Mouse (Mus musculus): Measurements from ENCODE around the gene Pdia5.

Pdia5 gene

GRCm38 (mm10) chr16:35484105-35484504 lies 6.6 kb downstream of the Pdia5 start:
- no peak for DNase-seq

DNA sequence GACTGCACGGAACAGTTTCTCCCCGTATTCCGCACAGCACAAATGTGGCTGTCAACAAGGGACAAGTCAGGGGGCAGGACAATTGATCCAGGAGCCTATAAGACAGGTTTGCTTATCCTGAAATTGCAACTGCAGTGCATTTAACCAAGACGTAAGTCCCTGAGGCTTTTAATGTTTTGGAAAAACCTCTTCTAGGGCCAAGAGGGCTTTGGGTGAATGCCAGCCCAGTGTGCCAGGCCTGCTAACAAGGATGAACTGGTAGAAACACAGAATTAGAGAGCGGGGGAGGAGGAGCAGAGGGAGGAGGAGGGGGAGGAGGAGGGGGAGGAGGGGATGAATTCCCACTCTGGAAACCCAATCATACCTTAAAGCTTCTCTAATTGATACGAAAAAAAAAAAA lies 11.4 kb downstream of the Pdia5 start:
- DNase-seq, result no peak

- DNase-seq, result no peak
These were observed 13.4 kb downstream of the Pdia5 start for GRCm38 (mm10) chr16:35477273-35477672.

GRCm38 (mm10) chr16:35472569-35473275 lies 18.0 kb downstream of the Pdia5 start:
- no peak for DNase-seq

DNA sequence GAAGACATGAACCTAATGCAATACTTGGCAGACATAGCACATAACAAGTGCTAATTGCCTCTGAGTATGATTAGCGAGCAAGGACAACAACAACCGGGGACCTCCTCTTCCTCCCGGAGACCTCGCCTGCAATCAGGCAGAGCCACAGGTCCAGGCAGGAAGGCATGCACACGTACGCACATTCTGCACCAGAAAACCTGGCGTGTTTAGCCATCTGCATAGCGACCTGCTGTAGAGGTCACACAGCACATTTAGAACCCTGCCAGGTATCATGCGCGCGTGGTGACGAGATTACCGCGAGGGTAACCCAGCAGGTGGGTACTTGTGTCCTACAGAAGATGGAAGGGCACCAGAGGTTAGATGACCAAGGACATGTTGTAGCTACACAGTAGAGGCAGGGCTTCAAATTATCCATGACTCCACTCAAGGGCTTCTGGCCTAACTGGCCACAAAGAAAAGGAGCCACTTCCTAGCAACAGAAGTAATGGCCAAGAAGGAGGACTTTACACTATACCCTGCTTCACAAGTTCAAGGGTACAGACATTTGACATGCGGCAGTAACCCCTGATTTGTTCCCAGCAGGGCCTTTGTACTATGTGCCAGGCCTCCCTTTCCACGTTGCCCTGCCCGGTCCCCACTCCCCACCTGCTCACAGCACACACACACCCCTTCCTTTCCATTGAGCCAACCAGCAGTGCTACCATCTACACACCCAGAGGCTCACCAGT lies 18.7 kb downstream of the Pdia5 start:
- no peak for DNase-seq

GRCm38 (mm10) chr16:35470983-35471382 lies 19.7 kb downstream of the Pdia5 start:
- no peak for DNase-seq

GRCm38 (mm10) chr16:35470096-35470495 lies 20.6 kb downstream of the Pdia5 start:
- DNase-seq, result no peak

DNA sequence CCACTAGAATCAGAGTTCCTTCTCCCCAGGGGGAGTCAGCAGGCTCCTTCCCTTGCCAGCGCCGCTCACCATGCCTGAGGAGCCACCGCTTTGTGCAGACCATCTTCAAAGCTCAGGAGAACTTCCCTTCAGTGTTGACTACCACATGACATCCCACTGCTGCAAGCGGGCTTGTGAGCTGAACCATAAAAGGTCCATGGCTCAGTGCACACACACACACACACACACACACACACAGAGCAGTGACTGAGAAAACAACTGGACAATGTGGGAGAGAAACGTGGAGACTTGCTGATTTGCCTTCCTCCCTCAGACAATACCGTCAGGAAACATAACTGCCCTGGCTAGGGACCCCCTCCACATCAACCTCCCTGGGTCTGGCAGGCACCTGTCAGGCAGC lies 21.7 kb downstream of the Pdia5 start:
- no peak for DNase-seq

DNA sequence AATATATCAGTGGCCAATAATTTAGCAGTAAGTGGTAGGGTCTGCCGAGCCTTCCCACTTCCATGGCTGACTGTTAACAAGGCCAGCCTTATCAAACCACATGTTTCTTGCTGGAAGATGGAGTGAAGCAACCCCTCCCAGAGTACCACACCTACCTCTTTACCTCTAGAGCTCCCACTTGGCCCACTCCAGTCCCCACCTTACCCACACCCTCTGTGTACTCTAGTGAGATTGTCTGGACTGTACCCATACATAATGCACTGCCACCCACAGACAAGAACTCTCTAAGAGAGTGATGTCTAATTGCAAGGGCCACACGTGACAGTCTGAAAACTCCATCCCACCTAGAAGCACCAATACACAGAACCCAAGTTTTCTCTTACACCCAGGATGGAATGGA lies 23.6 kb downstream of the Pdia5 start:
- no peak for DNase-seq

DNA sequence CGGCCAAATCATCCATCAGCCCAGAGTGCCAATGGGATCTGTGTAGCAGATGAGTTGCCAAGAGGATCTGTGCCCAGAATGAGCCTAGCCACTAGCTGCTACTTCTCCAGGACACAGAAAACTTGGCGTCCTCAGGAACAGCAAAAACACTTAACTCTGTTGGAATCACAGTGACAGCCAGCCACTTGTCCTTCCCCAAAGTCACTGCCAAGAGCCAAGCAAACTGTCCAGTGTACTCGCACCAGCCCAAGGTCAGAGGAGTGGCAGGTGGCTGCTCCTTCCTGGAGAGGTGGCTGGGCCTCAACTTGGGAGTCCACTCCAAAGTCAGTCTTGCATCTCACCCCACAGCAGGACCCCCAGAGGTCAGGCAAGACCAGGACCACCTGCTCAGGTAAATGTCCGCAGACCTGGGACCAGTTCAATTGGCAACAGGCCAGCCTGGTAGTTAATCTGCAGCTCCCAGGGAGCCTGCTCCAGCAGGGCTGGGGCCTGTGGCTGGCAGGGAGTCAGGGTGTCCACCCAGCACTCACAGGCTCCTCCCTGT lies 24.8 kb downstream of the Pdia5 start:
- no peak for DNase-seq

- DNase-seq, result no peak
These were observed 25.9 kb downstream of the Pdia5 start for GRCm38 (mm10) chr16:35464686-35465308.

GRCm38 (mm10) chr16:35463708-35464107 lies 27.0 kb downstream of the Pdia5 start:
- no peak for DNase-seq

- no peak for DNase-seq
These were observed 27.7 kb downstream of the Pdia5 start for GRCm38 (mm10) chr16:35462955-35463354.

DNA sequence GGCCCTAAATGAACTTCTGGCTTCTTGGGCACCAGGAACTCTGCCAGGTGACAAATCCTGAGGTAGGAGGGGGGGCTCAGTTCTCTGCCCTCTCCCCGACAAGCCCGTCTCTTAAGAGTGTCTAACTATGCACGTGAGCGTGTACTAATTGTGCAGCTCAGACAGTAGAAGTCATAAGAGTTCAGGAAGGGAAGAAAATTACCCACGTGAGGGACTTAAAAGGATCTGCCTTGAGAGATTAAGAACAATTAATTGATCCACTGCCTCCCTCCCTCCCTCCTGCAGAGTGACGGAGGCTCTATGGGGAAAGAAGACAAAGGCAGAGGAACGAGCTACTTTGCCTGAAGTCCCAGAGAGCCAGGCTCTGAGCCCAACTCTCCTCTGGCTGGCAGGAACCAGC lies 31.1 kb downstream of the Pdia5 start:
- no peak for DNase-seq

GRCm38 (mm10) chr16:35458297-35458696 lies 32.4 kb downstream of the Pdia5 start:
- DNase-seq, result no peak

GRCm38 (mm10) chr16:35457488-35457887 lies 33.2 kb downstream of the Pdia5 start:
- DNase-seq, result no peak

DNA sequence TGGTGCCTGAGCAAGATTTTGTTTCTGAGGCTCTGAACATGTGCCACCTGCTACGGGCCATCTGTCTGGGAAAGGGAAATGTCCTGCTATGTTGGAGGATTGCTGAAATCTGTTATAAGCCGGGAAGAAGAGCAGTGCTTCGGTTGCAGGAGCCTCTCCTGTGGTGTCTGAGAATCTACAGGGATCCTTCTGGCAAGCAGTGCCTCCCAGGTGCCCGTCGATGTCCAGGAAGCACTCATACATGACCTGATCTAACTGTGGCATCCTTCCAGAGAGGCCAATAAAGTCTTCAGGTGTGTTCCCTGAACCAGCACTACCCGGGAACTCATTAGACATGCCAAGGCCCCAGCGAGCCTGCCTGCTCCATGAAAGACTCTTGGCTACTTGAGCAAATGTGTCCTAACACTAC lies 33.7 kb downstream of the Pdia5 start:
- no peak for DNase-seq

GRCm38 (mm10) chr16:35456305-35456704 lies 34.4 kb downstream of the Pdia5 start:
- no peak for DNase-seq

GRCm38 (mm10) chr16:35455822-35456221 lies 34.9 kb downstream of the Pdia5 start:
- no peak for DNase-seq

DNA sequence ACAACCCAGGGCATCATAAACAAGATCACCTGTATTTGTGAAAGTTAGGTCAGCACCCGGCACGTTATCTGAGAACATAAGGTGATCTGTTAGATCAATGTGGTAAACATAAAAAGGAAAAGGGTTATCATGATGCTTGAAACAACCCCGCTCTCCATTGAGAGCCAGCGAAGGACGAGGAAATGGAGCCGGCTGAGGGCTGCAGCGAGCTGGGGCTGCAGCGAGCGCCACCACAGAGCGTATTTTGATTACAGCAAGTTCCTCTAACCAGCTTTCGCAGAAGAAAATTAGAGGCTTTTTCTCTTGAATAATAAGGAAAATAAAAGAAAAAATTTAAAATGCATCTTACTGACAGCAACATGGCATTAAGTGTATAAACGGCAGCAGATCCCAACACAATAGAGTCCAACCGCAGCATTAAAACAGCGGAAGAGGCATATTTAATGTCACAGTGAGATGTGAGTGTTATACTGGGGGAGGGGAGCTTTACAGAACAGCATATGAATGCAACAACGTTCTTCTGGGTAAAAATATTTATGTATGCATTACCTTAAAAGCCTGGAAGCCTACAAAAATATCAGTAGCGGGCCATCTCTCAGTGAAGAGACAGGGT lies 40.5 kb downstream of the Pdia5 start:
- no peak for DNase-seq

DNA sequence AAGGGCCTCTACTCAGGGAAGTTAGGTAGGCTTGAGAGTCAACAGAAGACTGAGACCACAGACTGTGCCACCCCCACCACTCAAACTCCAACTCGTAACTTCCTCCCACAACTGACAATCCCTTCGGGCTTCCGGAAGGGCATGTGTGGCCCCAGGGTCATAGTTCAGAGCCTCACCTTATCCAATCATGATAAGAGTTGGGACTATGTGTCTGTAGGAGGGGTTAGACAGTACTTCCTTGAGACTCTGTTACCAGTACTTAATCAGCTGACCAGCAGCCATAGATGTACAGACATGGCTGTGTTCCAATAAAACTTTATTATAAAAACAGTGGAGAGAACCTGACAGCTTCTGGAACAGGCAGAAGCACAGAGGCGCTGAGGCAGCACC lies 48.7 kb downstream of the Pdia5 start:
- no peak for DNase-seq

GRCm38 (mm10) chr16:35441346-35442025 lies 49.2 kb downstream of the Pdia5 start:
- no peak for DNase-seq

DNA sequence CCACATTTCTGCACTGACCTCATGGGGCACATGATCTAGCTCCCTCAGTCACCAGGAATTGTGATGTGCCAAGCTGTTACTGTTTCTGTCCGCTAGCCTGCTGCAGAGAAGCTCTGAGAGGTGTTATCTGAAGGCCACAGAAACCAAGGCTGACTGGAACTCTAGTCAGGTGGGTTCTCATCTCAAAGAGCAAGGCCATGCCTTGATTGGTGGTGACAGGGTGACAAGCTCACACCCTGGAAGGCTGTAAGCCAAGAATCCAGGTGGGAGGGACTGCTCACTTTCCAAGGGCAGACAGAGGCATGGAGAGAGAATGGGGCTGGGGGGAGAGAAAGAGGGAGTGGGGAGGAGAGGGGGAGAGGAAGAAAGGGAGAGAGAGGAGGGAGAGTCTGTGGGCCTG lies 51.6 kb downstream of the Pdia5 start:
- no peak for DNase-seq
